In genomic region chr11:63129840-63130239, GRCm38 (mm10) we compare ENCODE assay signal across 12 mouse cellular contexts. TPM values are rescaled to one million over a fixed set of nuclear protein-coding genes. Genes with fewer than 3 reads are reported as not detected.
DNase-seq lines count a peak whose midpoint lies in the region; ATAC-seq and TF ChIP-seq lines count a peak whose summit lies in the region.
"Had no signal": no experiment of that assay in that cellular context is flagged by ENCODE, and none has a peak within 500 bp of the region (broad histone marks: within the 10 kb centered on the region; RNA-seq: fewer than 3 reads in every experiment).

No protein-coding gene starts in this region.

- H3K27me3 ChIP-seq in kidney, postnatal 0 days (ENCODE audit: insufficient read depth, low read length): peaks cover 9% of the 10 kb centered on the region; the same call in 1 of the 2 replicates
- H3K27me3 ChIP-seq in heart, embryonic 15.5 days: peaks cover 3% of the 10 kb centered on the region; the same call in 1 of the 2 replicates

- peaks cover 17% of the 10 kb centered on the region; the same call in 1 of the 2 replicates for H3K4me1 ChIP-seq in kidney, postnatal 0 days (replicated peaks; ENCODE audit: insufficient read depth, low read length)
- peaks cover 13% of the 10 kb centered on the region for H3K4me1 ChIP-seq in brown adipose tissue, adult 24 weeks (ENCODE audit: control insufficient read depth, insufficient read depth, insufficient read length, low read length)
- peaks cover 55% of the 10 kb centered on the region for H3K4me1 ChIP-seq in heart, embryonic 15.5 days (replicated peaks)

- H3K36me3 ChIP-seq in kidney, postnatal 0 days (ENCODE audit: insufficient read depth, low read length): peaks cover 2% of the 10 kb centered on the region; the same call in 1 of the 2 replicates
- H3K36me3 ChIP-seq in heart, embryonic 15.5 days: peaks cover 7% of the 10 kb centered on the region; the same call in 1 of the 2 replicates
- H3K36me3 ChIP-seq: forebrain, embryonic 12.5 days; hindbrain, embryonic 12.5 days; neural tube, embryonic 13.5 days had no signal

- peak overlapping the region; percentile 76 for H3K4me2 ChIP-seq in kidney, postnatal 0 days (ENCODE audit: low read length)
- H3K4me2 ChIP-seq in heart, embryonic 15.5 days: peak overlapping the region; percentile 83
- H3K4me2 ChIP-seq: forebrain, embryonic 12.5 days; hindbrain, embryonic 12.5 days had no signal

- no peak for DNase-seq in kidney, postnatal 0 days (ENCODE audit: low spot score)
- DNase-seq in kidney, adult 8-10 months: no peak
- DNase-seq in lung, postnatal 36 days: peak; percentile 41
- no peak for DNase-seq in urinary bladder, postnatal 14 days (ENCODE audit: low spot score)
- no peak for DNase-seq in thymus, postnatal 4 days

- no peak overlapping the region for H3K4me3 ChIP-seq in kidney, postnatal 0 days (replicated peaks; ENCODE audit: low read depth, low read length)
- peak overlapping the region; percentile 47 for H3K4me3 ChIP-seq in brown adipose tissue, adult 24 weeks (ENCODE audit: insufficient read depth, low read depth, low read length)
- peak overlapping the region; percentile 24 for H3K4me3 ChIP-seq in heart, embryonic 15.5 days
- H3K4me3 ChIP-seq: forebrain, embryonic 12.5 days; hindbrain, embryonic 12.5 days; neural tube, embryonic 13.5 days had no signal

- H3K9ac ChIP-seq in kidney, postnatal 0 days (ENCODE audit: low read depth, low read length): no peak overlapping the region
- no peak overlapping the region for H3K9ac ChIP-seq in heart, embryonic 15.5 days
- H3K9ac ChIP-seq: forebrain, embryonic 12.5 days; neural tube, embryonic 13.5 days had no signal

- no peaks in the 10 kb centered on the region for H3K9me3 ChIP-seq in kidney, postnatal 0 days (replicated peaks; ENCODE audit: low read length)
- H3K9me3 ChIP-seq in heart, embryonic 15.5 days (replicated peaks): no peaks in the 10 kb centered on the region
- H3K9me3 ChIP-seq: forebrain, embryonic 12.5 days; hindbrain, embryonic 12.5 days; neural tube, embryonic 13.5 days had no signal

- H3K27ac ChIP-seq in kidney, postnatal 0 days: no peak overlapping the region
- peak overlapping the region; percentile 33 for H3K27ac ChIP-seq in brown adipose tissue, adult 24 weeks (replicated peaks; ENCODE audit: low read depth, low read length)
- peak overlapping the region; percentile 47 for H3K27ac ChIP-seq in heart, embryonic 15.5 days
- H3K27ac ChIP-seq: forebrain, embryonic 12.5 days; hindbrain, embryonic 12.5 days; neural tube, embryonic 13.5 days had no signal

- 14% methylated on average over 12 of the region's 12 CpGs for WGBS in kidney, postnatal 0 days
- WGBS in heart, embryonic 15.5 days: 18% methylated on average over 12 of the region's 12 CpGs

- TF ChIP-seq CTCF in kidney, postnatal 0 days (IDR thresholded peaks at IDR 0.05; ENCODE audit: low read depth): no peak

- ATAC-seq in kidney, postnatal 0 days (replicated peaks; ENCODE audit: low FRiP score, low read depth): no peak
- ATAC-seq in heart, embryonic 15.5 days (replicated peaks; ENCODE audit: insufficient number of reproducible peaks, insufficient read depth, low FRiP score, low read depth): no peak
- no peak for ATAC-seq in megakaryocyte, adult 5-6 weeks (ENCODE audit: poor library complexity, severe bottlenecking)

RNA-seq across cellular contexts. Expression of gene Pmp22, which starts 1.1 kb away (rescaled TPM):
- 85.6 and 91.1 TPM in 2 replicates for polyA plus RNA-seq in kidney, postnatal 0 days (2015; fragmentation: Nextera tagmentation; extraction: Ambion mirVana)
- 51.2 and 71.0 TPM in 2 replicates for polyA plus RNA-seq in brown adipose tissue, adult 24 weeks (2012; ENCODE audit: insufficient read depth, insufficient read length, missing spikeins)
- 107 and 133 TPM in 2 replicates for polyA plus RNA-seq in heart, embryonic 15.5 days (2015; fragmentation: Nextera tagmentation; extraction: Ambion mirVana)
- total RNA-seq in megakaryocyte, adult 5-6 weeks (2015): 0.45 and 2.0 TPM in 2 replicates
- 0.20 TPM in 1 of 2 replicates, not detected in the other for total RNA-seq in megakaryocyte, adult 5-6 weeks (2017)
- total RNA-seq: CH12.LX had no signal
